Mouse (Mus musculus): ENCODE measurements around the gene Soga1. TPM values are rescaled to one million over a fixed set of nuclear protein-coding genes. Genes with fewer than 3 reads are reported as not detected.

Soga1 gene
- total RNA-seq, 2 experiments from 2014 or later = 19.8 to 24.6 TPM

GRCm38 (mm10) chr2:156967388-156967787, 111.7 kb downstream of the Soga1 start:
- DNase-seq (ENCODE audit: low spot score in 2 of 2) = no peak
- intact Hi-C loops (cut with DNase I) = no loop called here

Other genes with a start within 250 kb of the Soga1 start
- 1 to 10 TPM in 1 of 2 experiments, under 1 TPM in 1; 0.69 to 1.0 TPM for gene Tgif2, start 239.2 kb downstream of the Soga1 start, total RNA-seq (2021)
- gene 4930518I15Rik, start 221.3 kb downstream of the Soga1 start, total RNA-seq (2021) = 1 to 10 TPM; 1.5 to 2.1 TPM
- gene Rab5if, start 216.1 kb downstream of the Soga1 start, total RNA-seq (2021) = 100 to 1,000 TPM; 104 to 105 TPM
- gene Sla2, start 192.1 kb downstream of the Soga1 start, total RNA-seq (2021) = under 1 TPM; 0.39 to 0.55 TPM
- 100 to 1,000 TPM; 509 to 517 TPM for gene Ndrg3, start 87.2 kb downstream of the Soga1 start, total RNA-seq (2021)
- gene Dsn1, start 72.1 kb downstream of the Soga1 start, total RNA-seq (2021) = 1 to 10 TPM; 4.7 TPM
- gene Tldc2, start 7.8 kb upstream of the Soga1 start, total RNA-seq (2021) = not detected
- gene Samhd1, start 56.0 kb upstream of the Soga1 start, total RNA-seq (2021) = 10 to 100 TPM; 11.6 to 12.4 TPM
- gene Rbl1, start 125.3 kb upstream of the Soga1 start, total RNA-seq (2021) = 1 to 10 TPM; 1.2 to 1.6 TPM
- 100 to 1,000 TPM; 124 to 130 TPM for gene Rpn2, start 199.8 kb upstream of the Soga1 start, total RNA-seq (2021)
- 1 to 10 TPM; 1.0 to 1.4 TPM for gene Mroh8, start 200.3 kb upstream of the Soga1 start, total RNA-seq (2021)

Data from left cerebral cortex, postnatal 25 days (tissue).